Mouse (Mus musculus): ENCODE results near the gene Cryba2. TPM values are rescaled to one million over a fixed set of nuclear protein-coding genes. Genes with fewer than 3 reads are reported as not detected.

Cryba2 gene
- total RNA-seq, 2 experiments from 2014 or later, result not detected

GRCm38 (mm10) chr1:74854306-74855056 is 38.5 kb downstream of the Cryba2 start, which contains the start of gene Cdk5r2:
TSS of gene Cdk5r2 (plus strand) at chr1:74854934.
- DNase-seq, result peak; percentile 84
- intact Hi-C loops (cut with DNase I; ENCODE audit: low total_unique reads), result no loop called here

DNA sequence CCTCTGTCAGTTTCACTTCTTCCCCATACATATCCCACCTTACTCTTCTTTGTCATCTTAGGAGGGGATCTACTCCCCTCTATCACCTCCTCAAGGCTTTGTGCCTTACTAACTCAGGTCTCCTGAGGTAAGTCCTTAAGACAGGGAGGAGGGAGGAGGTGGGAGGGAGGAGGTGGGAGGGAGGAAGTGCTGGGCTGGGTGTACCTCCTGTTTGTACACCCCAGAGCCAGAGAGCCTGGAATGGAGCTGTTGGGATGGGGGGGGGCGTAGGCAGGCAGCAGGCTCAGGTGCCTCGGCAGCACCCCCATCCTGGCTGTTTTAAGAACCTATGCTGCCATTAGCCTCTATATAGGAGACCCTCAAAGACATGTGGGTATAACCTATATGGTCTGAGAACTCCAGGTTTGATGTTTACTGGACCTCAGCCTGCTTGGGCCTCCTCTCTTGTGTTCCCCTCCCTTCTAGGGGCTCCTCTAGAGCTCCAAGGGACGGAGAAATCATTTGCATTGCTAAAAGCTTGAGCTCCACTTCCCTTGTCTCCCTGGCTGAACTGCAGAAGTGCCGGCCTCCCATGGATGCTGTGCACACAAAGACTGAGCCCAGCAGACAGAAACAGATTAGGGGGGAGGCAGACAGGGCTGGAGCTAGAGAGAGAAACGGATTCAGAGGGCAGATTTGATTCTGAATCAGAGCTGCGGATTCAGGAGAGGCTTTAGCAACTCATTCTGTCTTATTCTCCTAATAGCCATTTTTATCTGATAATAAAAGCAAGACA is 41.8 kb downstream of the Cryba2 start:
- intact Hi-C loops (cut with DNase I; ENCODE audit: low total_unique reads), result no loop called here

DNA sequence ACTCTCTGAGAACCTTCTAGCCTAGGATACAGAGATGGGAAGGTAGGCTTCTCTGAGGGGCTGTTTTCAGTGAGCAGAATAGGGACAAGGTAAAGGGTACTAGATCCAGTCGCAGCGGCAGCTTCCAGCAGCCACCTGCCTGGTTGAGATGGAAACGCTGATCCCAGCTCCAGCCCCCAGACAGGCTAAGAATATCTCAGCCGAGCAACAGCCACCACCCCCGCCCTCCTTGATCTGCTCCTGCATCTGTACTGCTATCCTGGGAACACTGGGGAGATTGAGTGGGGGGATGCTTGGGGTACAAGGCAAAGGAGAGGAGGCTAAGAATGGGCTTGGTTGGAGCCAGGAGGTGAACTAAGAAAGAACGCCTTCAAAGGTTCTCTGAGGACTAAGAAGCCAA is 42.7 kb downstream of the Cryba2 start:
- intact Hi-C loops (cut with DNase I; ENCODE audit: low total_unique reads), result no loop called here
- DNase-seq, result no peak

More for the DNA sequence above, 41.8 kb downstream of the Cryba2 start:
- no peak for DNase-seq

DNA sequence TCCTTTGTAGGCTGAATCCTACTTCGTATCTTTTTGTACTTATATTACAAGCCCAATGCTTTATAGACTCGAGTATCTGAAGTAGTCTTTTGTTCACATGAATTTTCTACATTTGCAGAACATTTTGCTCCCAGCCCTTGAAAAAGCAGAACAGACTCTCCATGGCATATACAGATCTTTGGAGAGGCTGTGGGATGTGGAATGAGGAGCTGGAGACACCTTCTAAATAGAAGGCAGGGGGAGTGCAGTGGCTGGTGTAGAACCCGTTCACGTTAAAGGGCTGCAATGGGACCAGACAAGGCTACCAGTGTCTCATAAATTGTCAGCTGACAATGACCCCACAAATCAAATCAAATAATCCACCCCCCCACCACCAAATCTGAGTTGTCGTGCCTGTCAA is 44.0 kb downstream of the Cryba2 start:
- no peak for DNase-seq
- intact Hi-C loops (cut with DNase I; ENCODE audit: low total_unique reads), result no loop called here

DNA sequence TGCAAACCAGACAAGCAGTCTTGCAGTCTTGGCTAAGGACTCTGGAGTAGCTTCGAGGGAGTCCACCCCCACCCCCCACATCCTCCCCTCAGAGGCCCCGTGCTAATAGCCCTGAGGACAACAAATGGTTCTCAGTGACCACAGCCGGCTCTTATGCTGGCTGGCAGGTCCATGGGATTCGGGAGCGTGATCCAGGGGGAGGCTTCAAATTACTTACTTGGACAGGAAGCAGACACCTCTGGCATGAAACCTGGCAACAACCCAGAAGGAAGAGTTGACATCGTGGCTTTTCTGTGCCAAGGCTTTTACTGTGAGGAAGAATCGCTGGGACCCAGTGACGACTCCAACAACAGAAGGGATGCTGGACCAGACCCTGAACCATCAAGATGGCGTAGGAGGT is 46.6 kb downstream of the Cryba2 start:
- DNase-seq, result no peak
- intact Hi-C loops (cut with DNase I; ENCODE audit: low total_unique reads), result no loop called here

DNA sequence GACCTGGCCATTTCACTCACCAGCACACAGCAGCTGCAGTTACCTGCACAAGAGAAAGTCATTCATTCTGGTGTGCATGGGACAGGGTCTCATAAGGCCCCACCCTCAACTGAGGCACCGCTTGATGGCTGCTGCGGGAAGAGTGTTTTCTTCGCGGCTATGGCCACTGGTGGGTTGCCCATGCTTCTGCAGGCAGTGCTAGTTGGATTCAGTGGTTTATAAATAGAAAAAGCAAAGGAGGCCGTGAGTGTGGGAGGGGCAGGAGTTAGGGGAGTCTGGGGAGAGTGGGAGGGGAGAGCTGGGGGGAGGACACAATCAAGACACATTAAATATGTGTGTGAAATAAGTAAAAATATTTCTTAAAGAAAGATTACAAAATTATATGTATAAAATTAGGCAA is 49.9 kb downstream of the Cryba2 start:
- no peak for DNase-seq
- intact Hi-C loops (cut with DNase I; ENCODE audit: low total_unique reads), result no loop called here

Small RNA genes within 50 kb of the gene (microRNA-seq; reads per million reads assigned to microRNA genes)
- gene Mir375, result 6.0 to 9.6 reads per million in 2 experiments

Other genes starting within 250 kb of the Cryba2 start
- gene Ttll4, start 231.4 kb downstream of the Cryba2 start, total RNA-seq (2021), result 10 to 100 TPM in 1 of 2 experiments, 1 to 10 TPM in 1; 9.1 to 10.5 TPM
- 10 to 100 TPM in 1 of 2 experiments, 1 to 10 TPM in 1; 9.9 to 22.2 TPM for gene Cyp27a1, start 179.6 kb downstream of the Cryba2 start, total RNA-seq (2021)
- 100 to 1,000 TPM in 1 of 2 experiments, 10 to 100 TPM in 1; 76.2 to 109 TPM for gene Prkag3, start 143.9 kb downstream of the Cryba2 start, total RNA-seq (2021)
- 1 to 10 TPM in 1 of 2 experiments, under 1 TPM in 1; 0.49 to 1.7 TPM for gene Wnt6, start 121.3 kb downstream of the Cryba2 start, total RNA-seq (2021)
- under 1 TPM in 1 of 2 experiments, not detected in 1; 0.10 TPM for gene Wnt10a, start 101.6 kb downstream of the Cryba2 start, total RNA-seq (2021)
- gene Cdk5r2, start 38.2 kb downstream of the Cryba2 start, total RNA-seq (2021), result under 1 TPM in 1 of 2 experiments, not detected in 1; 0.06 TPM
- gene Fev, start 7.7 kb downstream of the Cryba2 start, total RNA-seq (2021), result not detected
- not detected for gene Cfap65, start 42.5 kb upstream of the Cryba2 start, total RNA-seq (2021)
- under 1 TPM; 0.10 to 0.20 TPM for gene Ihh, start 58.5 kb upstream of the Cryba2 start, total RNA-seq (2021)
- gene Nhej1, start 232.1 kb upstream of the Cryba2 start, total RNA-seq (2021), result 1 to 10 TPM; 4.8 to 5.1 TPM
- gene Slc23a3, start 240.7 kb upstream of the Cryba2 start, total RNA-seq (2021), result under 1 TPM in 1 of 2 experiments, not detected in 1; 0.11 TPM
- 10 to 100 TPM; 15.1 to 18.4 TPM for gene Cnppd1, start 249.6 kb upstream of the Cryba2 start, total RNA-seq (2021)
- gene Retreg2, start 249.6 kb upstream of the Cryba2 start, total RNA-seq (2021), result 10 to 100 TPM; 13.2 to 15.1 TPM

Measured in gastrocnemius, postnatal 14 days (tissue).